Mouse (Mus musculus): ENCODE measurements around the gene Gid4.

The Gid4 gene

GRCm38 (mm10) chr11:60416963-60417716, at the start of gene Gid4:
Gene Gid4, plus strand, starts transcription at chr11:60417145.
- peak; percentile 97 for DNase-seq (ENCODE audit: low spot score)

GRCm38 (mm10) chr11:60367256-60367655, 49.7 kb upstream of the Gid4 start:
- no peak for DNase-seq (ENCODE audit: low spot score)

GRCm38 (mm10) chr11:60368909-60369308, 48.0 kb upstream of the Gid4 start:
- no peak for DNase-seq (ENCODE audit: low spot score)

GRCm38 (mm10) chr11:60369448-60369847, 47.5 kb upstream of the Gid4 start:
- no peak for DNase-seq (ENCODE audit: low spot score)

GRCm38 (mm10) chr11:60370431-60370830, 46.5 kb upstream of the Gid4 start:
- DNase-seq (ENCODE audit: low spot score) = no peak

- no peak for DNase-seq (ENCODE audit: low spot score)
Measured at GRCm38 (mm10) chr11:60374481-60374880, 42.5 kb upstream of the Gid4 start.

- no peak for DNase-seq (ENCODE audit: low spot score)
Measured at GRCm38 (mm10) chr11:60383518-60383917, 33.4 kb upstream of the Gid4 start.

GRCm38 (mm10) chr11:60384762-60385421, 32.1 kb upstream of the Gid4 start:
- no peak for DNase-seq (ENCODE audit: low spot score)

- no peak for DNase-seq (ENCODE audit: low spot score)
Measured at GRCm38 (mm10) chr11:60385946-60386345, 31.0 kb upstream of the Gid4 start.

GRCm38 (mm10) chr11:60387944-60388343, 29.0 kb upstream of the Gid4 start:
- DNase-seq (ENCODE audit: low spot score) = no peak

GRCm38 (mm10) chr11:60391346-60391745, 25.6 kb upstream of the Gid4 start:
- DNase-seq (ENCODE audit: low spot score) = no peak

- DNase-seq (ENCODE audit: low spot score) = no peak
Measured at GRCm38 (mm10) chr11:60396546-60396945, 20.4 kb upstream of the Gid4 start.

- DNase-seq (ENCODE audit: low spot score) = no peak
Measured at GRCm38 (mm10) chr11:60397172-60397571, 19.8 kb upstream of the Gid4 start.

GRCm38 (mm10) chr11:60406606-60407005, 10.3 kb upstream of the Gid4 start:
- no peak for DNase-seq (ENCODE audit: low spot score)

- DNase-seq (ENCODE audit: low spot score) = peak; percentile 63
Measured at GRCm38 (mm10) chr11:60412173-60412572, 4.8 kb upstream of the Gid4 start.

GRCm38 (mm10) chr11:60412921-60413320, 4.0 kb upstream of the Gid4 start:
- DNase-seq (ENCODE audit: low spot score) = no peak

- DNase-seq (ENCODE audit: low spot score) = no peak
Measured at GRCm38 (mm10) chr11:60416590-60416962, 369 bp upstream of the Gid4 start.

GRCm38 (mm10) chr11:60417717-60418472, 950 bp downstream of the Gid4 start, which contains the start of gene Atpaf2:
Gene Atpaf2, minus strand, starts transcription at chr11:60418457.
- DNase-seq (ENCODE audit: low spot score) = peak; percentile 36

- DNase-seq (ENCODE audit: low spot score) = no peak
Measured at GRCm38 (mm10) chr11:60418473-60418803, 1.5 kb downstream of the Gid4 start.

- no peak for DNase-seq (ENCODE audit: low spot score)
Measured at GRCm38 (mm10) chr11:60422046-60422668, 5.2 kb downstream of the Gid4 start.

- DNase-seq (ENCODE audit: low spot score) = no peak
Measured at GRCm38 (mm10) chr11:60423006-60423405, 6.1 kb downstream of the Gid4 start.

- DNase-seq (ENCODE audit: low spot score) = no peak
Measured at GRCm38 (mm10) chr11:60426417-60426816, 9.5 kb downstream of the Gid4 start.

GRCm38 (mm10) chr11:60427628-60428027, 10.7 kb downstream of the Gid4 start:
- no peak for DNase-seq (ENCODE audit: low spot score)

All from urinary bladder, postnatal 25 days (tissue).